Mouse (Mus musculus) E14TG2a.4 (cell line): Measurements from ENCODE around the gene Adgrv1.

Experiments used
- H3K27me3 ChIP-seq: 2 replicates; pipeline ENCODE4 v1.6.1; 2014; ENCODE audit warnings: low read length, control low read depth; ENCODE audit not compliant: insufficient read depth
- H3K36me3 ChIP-seq: 2 replicates; pipeline ENCODE4 v1.6.1; 2014; ENCODE audit warnings: low read length, control low read depth; ENCODE audit not compliant: insufficient read depth
- H3K4me1 ChIP-seq: replicated peaks from 2 replicates; pipeline ENCODE4 v1.6.1; 2014; ENCODE audit warnings: low read depth, low read length, control low read depth
- H3K4me3 ChIP-seq: replicated peaks from 2 replicates; pipeline ENCODE4 v1.5.1; 2014; ENCODE audit warnings: mild to moderate bottlenecking, low read length
- H3K9me3 ChIP-seq: 2 replicates; pipeline ENCODE4 v1.6.1; 2014; ENCODE audit warnings: low read length, control low read depth
- CTCF ChIP-seq: conservative IDR thresholded peaks from 2 replicates; pipeline ENCODE4 v1.5.1; 2014; ENCODE audit warnings: low read length
- NANOG ChIP-seq: IDR thresholded peaks from 2 replicates; pipeline ENCODE4 v1.6.1; 2014; ENCODE audit warnings: borderline replicate concordance, low read length, mixed read lengths
- POU5F1 ChIP-seq: IDR thresholded peaks from 2 replicates; pipeline ENCODE4 v1.6.1; 2014; ENCODE audit warnings: low read length, borderline replicate concordance

Gene Adgrv1

GRCm38 (mm10) chr13:81449630-81450029 lies 183.3 kb downstream of the Adgrv1 start:
- H3K4me1 ChIP-seq, result peaks cover 5% of the 10 kb centered on the region; the same call in 1 of the 2 replicates
- no peaks in the 10 kb centered on the region for H3K27me3 ChIP-seq
- no peak overlapping the region for H3K4me3 ChIP-seq
- no peaks in the 10 kb centered on the region for H3K36me3 ChIP-seq
- no peaks in the 10 kb centered on the region for H3K9me3 ChIP-seq
- TF ChIP-seq POU5F1 (no peak), CTCF (no peak), NANOG (no peak)

DNA sequence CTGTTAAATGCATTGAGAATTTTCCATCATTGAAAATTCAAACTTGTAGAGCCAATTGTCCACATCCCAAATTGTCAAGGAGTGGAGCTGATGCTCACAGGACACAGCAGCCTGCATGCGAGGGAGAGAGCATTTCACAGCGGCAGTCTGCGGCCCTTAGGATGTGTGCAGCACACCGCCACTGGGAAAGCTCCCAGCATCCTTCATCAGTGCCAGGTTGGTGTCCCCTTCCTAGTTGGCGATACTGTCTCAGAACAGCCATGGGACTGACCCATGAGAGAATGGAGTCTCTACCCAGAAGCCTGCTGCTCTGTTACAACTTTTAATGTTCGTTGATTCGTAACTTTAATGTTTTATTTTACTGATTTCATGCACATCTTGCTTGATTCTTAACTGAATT lies 183.8 kb downstream of the Adgrv1 start:
- Histone ChIP-seq H3K4me3 (no peak overlapping the region), H3K27me3 (no peaks in the 10 kb centered on the region), H3K4me1 (peaks cover 5% of the 10 kb centered on the region; the same call in 1 of the 2 replicates), H3K36me3 (no peaks in the 10 kb centered on the region), H3K9me3 (no peaks in the 10 kb centered on the region)
- TF ChIP-seq CTCF (no peak), POU5F1 (no peak), NANOG (no peak)

DNA sequence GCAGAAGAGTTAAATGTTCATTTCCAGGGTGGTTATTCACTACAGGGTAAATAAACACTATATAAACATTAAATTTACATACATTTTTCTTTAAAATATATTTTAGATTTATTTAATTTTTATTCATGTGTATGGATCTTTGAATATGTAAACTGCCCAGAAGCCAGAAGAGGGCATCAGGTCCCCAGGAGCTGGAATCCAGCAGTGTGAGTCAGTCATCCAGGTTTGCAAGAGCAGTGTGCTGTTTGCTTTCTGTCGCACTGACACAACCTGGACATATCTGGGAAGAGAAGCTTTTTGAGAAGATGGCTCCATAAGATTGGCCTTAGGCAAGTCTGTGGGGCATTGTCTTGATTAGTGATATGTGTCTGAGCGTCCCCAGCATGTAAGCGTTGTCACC lies 191.5 kb downstream of the Adgrv1 start:
- 0 out of 2 replicates have a peak, but pooled peaks cover 3% of the 10 kb centered on the region for H3K4me1 ChIP-seq
- no peak overlapping the region for H3K4me3 ChIP-seq
- no peaks in the 10 kb centered on the region for H3K9me3 ChIP-seq
- TF ChIP-seq POU5F1 (no peak), NANOG (no peak), CTCF (no peak)
- no peaks in the 10 kb centered on the region for H3K36me3 ChIP-seq
- no peaks in the 10 kb centered on the region for H3K27me3 ChIP-seq

DNA sequence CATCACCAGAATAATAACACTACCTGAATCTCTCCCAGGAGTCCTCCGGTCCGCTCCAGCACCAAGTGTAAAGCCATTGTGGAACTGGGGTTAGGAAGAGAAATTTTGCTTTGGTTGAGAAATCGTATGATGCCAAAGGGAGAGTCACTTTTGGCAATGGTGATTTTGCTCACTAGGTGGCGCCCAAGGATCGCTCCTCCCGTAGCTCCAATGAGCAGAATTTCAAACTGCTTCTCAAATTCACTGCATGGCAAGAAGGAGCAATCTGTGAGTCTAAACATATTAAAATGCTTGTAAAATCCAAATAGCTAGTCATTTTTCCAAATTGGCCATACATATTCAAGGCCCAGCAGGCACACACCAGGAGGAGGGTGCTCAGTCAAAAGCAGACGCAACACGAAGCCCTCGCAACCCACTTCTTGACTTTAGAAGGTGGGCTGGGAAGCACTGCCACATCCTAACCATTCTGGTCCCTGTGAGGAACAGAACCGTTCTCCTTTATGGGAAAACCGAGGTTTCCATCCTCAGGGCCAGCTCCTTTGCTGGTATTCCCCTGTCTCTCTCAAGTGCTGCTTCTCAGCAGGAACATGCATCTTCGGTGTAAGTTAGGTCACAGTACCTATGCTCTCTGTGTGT lies 193.4 kb downstream of the Adgrv1 start:
- TF ChIP-seq CTCF (peak; percentile 73), NANOG (no peak)
- Histone ChIP-seq H3K36me3 (no peaks in the 10 kb centered on the region), H3K9me3 (no peaks in the 10 kb centered on the region), H3K27me3 (no peaks in the 10 kb centered on the region), H3K4me3 (no peak overlapping the region), H3K4me1 (0 out of 2 replicates have a peak, but pooled peaks cover 3% of the 10 kb centered on the region)

- Histone ChIP-seq H3K9me3 (no peaks in the 10 kb centered on the region), H3K36me3 (no peaks in the 10 kb centered on the region), H3K4me3 (no peak overlapping the region), H3K4me1 (0 out of 2 replicates have a peak, but pooled peaks cover 3% of the 10 kb centered on the region), H3K27me3 (no peaks in the 10 kb centered on the region)
- TF ChIP-seq CTCF, result no peak
- no peak for TF ChIP-seq NANOG
- TF ChIP-seq POU5F1, result no peak
Measured at GRCm38 (mm10) chr13:81437088-81437487, 195.9 kb downstream of the Adgrv1 start.

DNA sequence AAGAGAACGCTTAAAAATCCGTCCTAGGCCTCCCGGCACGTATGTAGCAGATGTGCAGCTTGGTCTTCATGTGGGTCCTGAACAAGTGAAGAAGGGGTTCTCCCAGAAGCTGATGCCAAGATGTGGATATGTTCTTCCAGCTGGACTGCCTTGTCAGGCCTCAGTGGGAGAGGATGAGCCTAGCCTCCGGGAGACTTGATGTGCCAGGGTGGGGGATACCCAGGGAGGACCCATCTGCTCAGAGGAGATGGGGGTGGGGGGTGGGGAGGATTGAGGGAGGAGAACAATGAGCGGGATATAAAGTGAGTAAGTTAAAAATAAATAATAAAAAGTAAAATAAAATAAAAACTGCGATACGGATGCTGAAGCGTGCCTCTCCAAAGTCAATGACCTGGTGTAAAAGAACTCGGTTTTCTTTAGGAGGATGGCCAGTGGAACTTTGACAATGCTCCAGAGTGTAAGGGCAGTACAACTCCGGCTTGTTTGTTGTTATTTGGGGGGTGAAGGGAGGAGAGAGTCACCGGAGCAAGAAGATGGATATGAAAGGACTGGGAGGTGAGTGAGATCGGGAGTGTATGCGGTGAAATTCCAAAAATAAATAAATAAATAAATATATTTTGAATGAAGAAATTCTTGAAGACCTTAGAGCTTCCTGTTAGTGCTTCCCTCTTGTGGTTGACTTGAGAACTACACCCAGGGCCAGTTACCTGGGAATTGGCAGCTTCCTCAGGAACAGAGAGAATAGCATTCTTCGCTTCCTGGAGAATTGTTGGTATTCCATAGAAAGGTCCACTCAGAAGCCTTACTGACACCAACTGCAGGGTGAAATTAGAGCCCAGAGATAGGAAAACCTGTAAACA lies 205.8 kb downstream of the Adgrv1 start:
- peaks cover 29% of the 10 kb centered on the region for H3K4me1 ChIP-seq
- H3K9me3 ChIP-seq, result no peaks in the 10 kb centered on the region
- no peak overlapping the region for H3K4me3 ChIP-seq
- TF ChIP-seq NANOG (no peak), CTCF (peak; percentile 99), POU5F1 (no peak)
- H3K36me3 ChIP-seq, result no peaks in the 10 kb centered on the region
- no peaks in the 10 kb centered on the region for H3K27me3 ChIP-seq

DNA sequence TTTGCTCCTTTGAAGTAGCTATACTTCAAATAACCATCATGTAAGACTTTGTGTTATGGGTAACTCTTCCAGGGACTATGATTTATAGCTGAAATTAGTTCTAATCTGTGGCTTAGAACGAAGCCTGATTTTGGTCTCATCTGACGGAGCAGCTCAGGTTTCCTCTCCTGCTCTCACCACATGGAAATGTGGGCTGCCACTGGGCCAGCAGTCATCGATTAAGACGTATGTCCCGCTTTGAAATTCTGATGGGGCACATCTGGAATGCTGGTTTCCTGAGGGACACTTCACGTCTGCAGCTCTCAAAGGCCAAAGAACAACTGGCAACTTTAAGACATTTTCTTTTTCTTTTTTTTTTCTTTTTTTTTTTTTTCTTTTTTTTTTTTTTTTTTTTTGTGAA lies 207.8 kb downstream of the Adgrv1 start:
- no peak for TF ChIP-seq CTCF
- no peak for TF ChIP-seq POU5F1
- no peak for TF ChIP-seq NANOG
- Histone ChIP-seq H3K27me3 (no peaks in the 10 kb centered on the region), H3K9me3 (no peaks in the 10 kb centered on the region)

GRCm38 (mm10) chr13:81424002-81424401 lies 209.0 kb downstream of the Adgrv1 start:
- Histone ChIP-seq H3K4me1 (peaks cover 29% of the 10 kb centered on the region), H3K9me3 (no peaks in the 10 kb centered on the region), H3K4me3 (no peak overlapping the region), H3K36me3 (no peaks in the 10 kb centered on the region), H3K27me3 (no peaks in the 10 kb centered on the region)
- TF ChIP-seq NANOG (peak; percentile 60; the same call in 1 of the 2 replicates), CTCF (no peak)

More for the DNA sequence above, 207.8 kb downstream of the Adgrv1 start:
- H3K4me3 ChIP-seq, result no peak overlapping the region
- H3K4me1 ChIP-seq, result peaks cover 29% of the 10 kb centered on the region
- H3K36me3 ChIP-seq, result no peaks in the 10 kb centered on the region
